Mouse (Mus musculus) lung, postnatal 10 days (tissue): ENCODE results near the gene Zfp948.
"Not testable (repeated sequence)": the region's sequence is repeated elsewhere in the genome, so short reads cannot be mapped to it uniquely, and the experiment has no call there.

Experiments used
- DNase-seq: peaks from one replicate; pipeline ENCODE4 v3.0.0; 2021

Gene Zfp948

GRCm38 (mm10) chr17:21566728-21567349, at the start of gene Zfp948:
Gene Zfp948 (plus strand): TSS chr17:21567008.
- DNase-seq: peak; percentile 96

DNA sequence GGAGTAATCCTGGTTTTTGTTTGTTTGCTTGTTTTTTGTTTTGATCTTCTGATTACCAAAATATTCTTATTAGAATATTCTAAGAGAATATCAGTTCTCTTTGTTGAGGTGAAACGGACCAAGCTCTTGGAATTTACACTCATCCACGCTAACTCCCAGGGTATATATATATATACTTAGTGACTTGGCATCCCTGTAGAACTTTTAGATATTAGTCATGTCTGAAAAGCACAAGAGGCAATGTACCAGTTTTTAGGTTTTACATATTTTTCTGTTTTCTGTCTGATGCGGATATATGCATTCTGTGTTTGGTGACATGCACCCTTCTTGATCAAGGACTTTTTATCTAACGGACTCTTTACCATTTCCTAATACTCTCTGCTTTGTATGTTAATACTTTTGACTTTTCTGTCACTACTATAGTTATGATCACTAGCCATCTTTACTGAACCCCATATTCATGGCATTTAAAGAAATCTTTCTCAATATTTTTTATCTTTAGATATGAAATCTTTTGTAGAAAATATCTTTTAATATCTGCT, 49.6 kb upstream of the Zfp948 start:
- DNase-seq: no peak

- DNase-seq: no peak
These were observed 40.5 kb upstream of the Zfp948 start for GRCm38 (mm10) chr17:21526270-21526669.

DNA sequence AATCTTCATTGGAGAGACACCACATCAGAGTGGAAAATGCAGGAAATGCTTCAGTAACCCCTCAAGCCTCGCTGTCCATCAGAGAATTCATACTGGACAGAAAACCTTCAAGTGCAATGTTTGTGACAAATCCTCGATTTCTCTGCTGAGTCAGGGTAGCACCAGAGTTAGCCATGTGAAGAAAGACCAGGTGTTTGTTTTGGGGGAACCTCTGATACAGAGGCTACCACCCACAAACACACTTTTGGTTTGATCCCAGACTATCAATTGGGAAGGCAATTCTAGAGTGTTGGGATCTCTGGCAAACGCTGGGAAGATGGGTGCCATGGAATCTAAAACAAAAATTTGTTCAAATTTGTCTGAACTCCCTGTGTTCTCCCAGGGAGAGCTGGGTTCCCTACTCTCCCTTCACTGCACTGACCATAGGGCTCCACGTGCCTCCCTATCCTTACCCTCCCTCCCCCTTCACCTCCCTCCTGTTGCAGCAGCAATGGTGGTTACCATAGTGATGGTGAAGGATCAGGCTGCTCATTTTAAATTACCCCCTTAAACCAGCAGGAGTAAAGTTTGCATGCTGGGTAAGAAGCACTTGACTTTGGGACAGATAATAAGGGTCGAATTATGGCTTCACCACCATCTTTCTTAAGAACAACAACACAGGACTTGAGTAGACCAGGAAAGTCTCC, 36.0 kb upstream of the Zfp948 start:
- no peak for DNase-seq

DNA sequence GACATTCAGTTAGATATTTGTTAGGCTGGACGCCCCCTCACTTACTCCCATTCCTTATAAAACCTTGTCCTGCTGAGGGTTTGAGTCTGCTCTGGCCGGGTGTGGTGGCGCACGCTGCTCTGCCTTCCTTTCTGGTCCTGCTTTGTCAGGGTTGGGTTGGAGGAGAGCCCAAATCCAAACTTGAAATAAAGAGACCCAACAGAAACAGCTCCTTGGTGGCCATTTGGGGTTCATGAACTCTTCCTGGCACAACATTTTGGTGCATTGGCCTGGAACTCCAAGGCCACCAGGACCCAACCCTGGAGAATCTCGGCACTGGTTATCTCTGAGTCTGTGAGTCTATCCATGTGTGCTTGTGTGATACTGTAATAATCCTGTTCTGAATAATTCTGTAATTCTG, 35.2 kb upstream of the Zfp948 start:
- peak; percentile 36 for DNase-seq

DNA sequence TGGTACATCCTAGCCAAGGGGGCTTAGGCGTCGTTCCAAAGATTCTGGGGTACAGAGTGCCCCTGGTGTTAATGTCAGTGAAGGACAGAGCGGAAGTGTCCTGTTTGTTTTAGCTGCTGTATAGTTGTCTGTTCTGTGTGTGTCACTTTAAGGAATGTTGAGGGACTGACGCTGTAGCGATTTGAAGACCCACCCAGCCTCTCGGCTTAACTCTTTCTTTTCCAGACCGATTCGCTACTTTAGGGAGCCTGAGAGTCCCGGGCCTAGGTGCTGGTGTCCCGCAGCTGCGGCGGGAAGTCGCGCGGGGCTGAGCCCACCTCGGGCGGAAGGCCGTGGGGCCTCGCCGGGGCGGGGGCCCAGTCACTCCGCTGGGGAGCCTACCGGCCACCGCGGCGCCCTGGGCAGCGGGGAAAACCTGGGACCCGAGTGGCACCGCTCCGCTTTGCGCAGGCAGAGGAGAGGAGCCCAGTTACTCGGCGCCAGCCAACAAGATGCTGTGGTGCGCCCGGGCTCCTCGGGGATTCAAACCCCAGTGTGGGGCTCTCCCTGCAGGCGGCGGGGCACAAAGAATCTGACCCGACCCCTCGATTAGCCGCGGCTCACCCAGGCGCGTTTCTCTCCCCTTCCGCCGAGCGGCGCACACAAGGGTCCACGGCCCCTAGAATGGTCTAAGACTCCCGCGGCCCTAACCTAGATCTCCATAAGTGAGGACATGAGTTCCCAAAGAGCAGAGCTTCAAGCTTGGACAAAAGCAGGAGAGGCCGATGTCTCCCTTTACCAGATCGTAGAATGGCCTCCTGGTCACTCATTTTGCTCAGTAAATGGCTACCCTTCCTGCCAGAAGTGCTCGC, 34.5 kb upstream of the Zfp948 start:
- DNase-seq: peak; percentile 88

DNA sequence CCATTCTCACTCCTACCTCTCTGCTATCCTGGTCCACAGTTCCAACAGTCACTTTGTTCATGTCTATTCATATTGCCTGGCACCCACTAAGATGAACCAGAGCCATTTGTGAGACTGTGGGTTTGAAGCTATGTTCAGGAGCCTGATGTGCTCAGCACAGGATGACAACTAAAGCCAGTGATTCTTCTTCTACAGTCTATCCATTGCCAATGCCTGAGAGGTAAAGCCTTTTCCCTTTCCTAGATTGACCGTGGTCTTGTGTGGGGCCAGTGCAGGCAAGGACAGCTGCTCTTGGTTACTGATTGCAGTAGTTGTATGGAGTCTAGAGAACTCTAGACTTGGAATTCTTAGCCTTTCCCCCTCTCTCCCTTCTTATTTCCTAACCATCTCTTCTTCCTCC, 32.8 kb upstream of the Zfp948 start:
- DNase-seq: no peak

GRCm38 (mm10) chr17:21534460-21535095, 32.2 kb upstream of the Zfp948 start:
- DNase-seq: peak; percentile 89

DNA sequence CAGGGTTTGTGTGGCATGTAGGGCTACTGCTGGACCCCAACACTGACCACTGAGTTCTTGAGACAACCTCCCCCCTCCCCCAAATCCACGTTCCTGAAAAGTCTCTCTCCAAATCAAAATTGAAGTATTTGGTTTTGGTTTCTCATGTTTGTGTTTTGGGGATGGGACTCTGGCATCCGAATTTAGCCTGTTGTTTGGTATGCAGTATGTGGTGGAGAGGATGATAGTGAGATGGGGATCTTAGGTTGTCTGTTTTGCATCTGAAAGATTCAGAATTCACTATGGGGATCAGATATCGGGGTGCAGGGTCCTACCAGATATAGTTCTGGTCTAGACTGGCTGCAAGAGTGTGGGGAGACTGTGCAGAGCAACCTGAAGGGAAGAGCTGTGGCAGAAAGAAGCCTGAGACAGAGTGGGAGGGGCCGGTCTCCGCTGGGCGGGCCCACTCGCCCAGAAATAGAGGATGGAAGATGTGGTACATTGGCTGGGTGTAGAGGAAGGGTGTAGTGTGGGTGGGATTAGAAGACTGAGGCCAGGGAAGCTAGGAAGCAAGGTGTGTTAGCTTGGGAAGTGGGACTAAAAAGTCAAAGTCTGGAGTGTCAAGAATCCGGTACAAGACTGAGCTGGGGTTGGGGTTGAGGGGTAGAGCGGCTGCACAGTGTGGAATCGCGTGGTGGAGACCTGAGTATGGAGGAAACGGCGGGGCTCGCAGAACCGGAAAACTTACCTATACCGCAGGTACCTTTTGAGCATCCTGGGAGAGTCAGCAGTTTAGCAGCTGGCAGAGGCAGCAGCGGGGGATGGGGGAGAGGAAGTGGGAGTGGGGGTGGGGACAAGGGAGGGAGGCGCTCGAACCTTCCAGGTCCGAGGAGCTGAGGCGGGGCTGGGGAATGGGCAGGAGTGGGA, 31.5 kb upstream of the Zfp948 start, which contains the start of gene Zfp52:
Gene Zfp52, plus strand, starts transcription at position 444 of the 906 bp plus-strand sequence.
- peak; percentile 81 for DNase-seq

GRCm38 (mm10) chr17:21536096-21536495, 30.7 kb upstream of the Zfp948 start:
- no peak for DNase-seq

- DNase-seq: no peak
These were observed 30.1 kb upstream of the Zfp948 start for GRCm38 (mm10) chr17:21536676-21537075.

DNA sequence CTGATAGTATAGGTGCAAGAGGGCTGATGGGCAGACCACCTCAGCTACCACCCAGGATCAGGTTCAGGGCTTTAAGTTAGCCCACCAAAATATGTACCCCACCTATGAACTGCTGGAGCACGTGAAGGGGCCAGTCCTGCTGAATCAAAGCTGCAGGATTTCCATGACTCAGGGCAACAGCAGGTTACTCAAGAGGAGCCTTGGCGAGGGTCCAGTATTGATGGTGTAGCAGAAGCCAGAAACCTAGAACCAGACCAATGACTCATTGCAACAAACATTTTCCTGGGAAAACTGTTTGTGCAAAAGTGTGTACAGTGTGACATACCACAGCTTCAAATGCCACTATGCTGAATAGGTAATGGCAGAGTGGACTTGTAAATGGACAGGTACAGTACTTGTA, 9.0 kb upstream of the Zfp948 start:
- DNase-seq: no peak

DNA sequence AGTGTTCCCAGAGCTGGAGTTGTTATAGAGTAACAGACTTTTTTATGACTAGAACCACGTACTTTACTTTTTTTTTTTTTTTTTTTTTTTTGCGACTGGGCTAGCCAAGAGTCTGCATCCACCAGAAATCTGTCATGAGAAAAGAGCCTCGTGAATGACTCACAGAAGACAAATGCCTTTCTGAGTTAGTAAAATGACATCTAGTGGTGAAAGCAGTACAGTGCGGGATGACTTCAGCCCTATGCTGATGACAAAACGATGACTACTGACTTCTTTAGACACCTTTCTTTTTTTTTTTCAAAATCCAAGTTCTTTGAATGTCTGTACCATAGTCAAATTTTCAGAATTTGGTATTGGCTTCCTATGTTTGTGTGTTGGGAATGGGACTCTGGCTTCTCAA, 588 bp upstream of the Zfp948 start:
- DNase-seq: peak; percentile 72

DNA sequence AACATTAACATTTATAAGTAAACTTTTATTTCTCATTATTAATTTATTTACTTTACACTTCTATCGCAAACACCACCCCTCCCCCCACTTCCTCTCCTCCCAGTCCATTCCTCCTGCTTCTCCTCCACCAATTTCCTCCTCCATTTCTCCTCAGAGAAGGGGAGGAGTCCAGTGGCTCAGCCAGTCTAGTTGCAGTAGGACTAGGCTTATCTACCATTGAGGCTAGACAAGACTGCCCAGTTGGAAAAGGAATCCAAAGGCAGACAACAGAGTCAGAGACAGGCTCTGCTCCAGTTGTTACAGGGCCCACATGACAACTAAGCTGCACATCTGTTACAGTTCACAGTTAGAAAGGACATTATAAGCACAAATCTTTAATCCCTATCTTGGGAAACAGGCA, 888 bp downstream of the Zfp948 start:
- DNase-seq: peak; percentile 58

GRCm38 (mm10) chr17:21579080-21579479, 12.3 kb downstream of the Zfp948 start:
- DNase-seq: no peak

DNA sequence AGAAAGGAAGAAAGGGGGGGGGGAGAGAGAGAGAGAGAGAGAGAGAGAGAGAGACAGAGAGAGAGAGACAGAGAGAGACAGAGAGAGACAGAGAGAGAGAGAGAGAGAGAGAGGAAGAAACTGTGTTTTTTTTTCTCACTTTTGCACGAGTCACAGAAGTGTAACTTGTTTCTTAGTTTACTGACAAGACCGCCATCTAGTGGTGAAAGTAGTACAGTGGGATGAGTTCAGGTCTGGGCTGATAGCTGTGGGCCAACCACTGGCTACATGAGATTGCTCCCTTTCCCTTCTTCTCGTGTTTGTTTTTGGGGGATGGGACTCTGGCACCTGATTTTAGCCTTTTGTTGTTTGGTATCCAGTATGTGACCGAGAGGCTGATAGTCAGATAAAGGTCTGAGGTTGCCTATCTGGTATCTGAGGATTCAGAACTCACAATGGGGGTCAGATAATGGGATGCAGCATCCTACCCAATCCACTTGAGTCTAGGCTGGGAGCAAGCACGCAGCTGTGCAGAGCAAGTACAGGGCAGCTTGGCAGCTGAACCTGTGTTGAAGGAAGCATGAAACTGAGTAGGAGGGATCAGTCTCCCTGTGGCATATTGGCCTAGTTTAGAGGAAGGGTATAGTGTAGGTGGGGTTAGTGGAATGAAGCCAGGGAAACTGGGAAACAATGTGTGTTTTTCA, 12.8 kb downstream of the Zfp948 start:
- peak; percentile 79 for DNase-seq

- DNase-seq: no peak
These were observed 18.7 kb downstream of the Zfp948 start for GRCm38 (mm10) chr17:21585521-21585920.

DNA sequence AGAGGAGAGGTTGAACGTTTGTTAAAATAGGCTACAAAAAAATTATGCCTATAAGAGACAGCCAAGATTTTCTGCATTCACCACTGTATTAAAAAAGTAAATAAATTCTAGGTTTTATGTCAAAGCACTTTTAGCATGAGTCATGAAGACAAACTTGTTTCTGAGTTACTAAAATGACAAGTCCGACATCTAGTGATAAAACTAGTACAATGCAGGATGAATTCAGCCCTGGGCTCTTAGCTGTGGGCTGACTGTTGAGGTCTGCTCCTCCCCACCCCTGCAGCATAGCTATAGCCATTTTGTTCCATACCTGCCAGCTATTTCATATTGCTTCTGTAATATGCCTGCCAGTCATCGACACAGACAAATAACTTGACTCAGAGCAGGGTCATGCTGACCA, 49.5 kb downstream of the Zfp948 start:
- no peak for DNase-seq

GRCm38 (mm10) chr17:21617352-21617751, 50.5 kb downstream of the Zfp948 start:
- DNase-seq: no peak

GRCm38 (mm10) chr17:21623647-21624046, 56.8 kb downstream of the Zfp948 start:
- no peak for DNase-seq

GRCm38 (mm10) chr17:21635758-21636157, 69.0 kb downstream of the Zfp948 start:
- DNase-seq: not testable (repeated sequence)
